8 mouse cellular contexts compared by ENCODE assay signal in the genomic region with DNA sequence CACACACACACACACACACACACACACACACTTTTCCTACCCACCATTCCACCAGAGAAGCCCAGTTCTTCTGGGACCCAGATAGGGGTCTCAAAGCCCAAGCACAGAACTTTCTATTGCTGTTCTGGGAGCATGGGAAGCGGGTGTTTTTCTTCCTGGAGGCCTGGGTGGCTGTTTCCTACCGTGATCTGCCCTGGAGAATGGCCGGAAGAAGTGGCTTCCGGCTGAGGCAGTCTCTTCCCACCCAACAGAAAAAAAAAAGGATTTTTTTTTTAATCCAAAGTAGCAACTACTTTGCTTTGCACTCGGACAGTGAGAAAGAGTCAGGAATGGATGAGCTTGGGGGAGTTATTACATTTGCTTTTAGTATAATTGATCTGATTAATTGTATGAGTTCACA. TPM values are rescaled to one million over a fixed set of nuclear protein-coding genes. Genes with fewer than 3 reads are reported as not detected.
DNase-seq lines count a peak whose midpoint lies in the region; ATAC-seq and TF ChIP-seq lines count a peak whose summit lies in the region.
"Had no signal": no experiment of that assay in that cellular context is flagged by ENCODE, and none has a peak within 500 bp of the region (broad histone marks: within the 10 kb centered on the region; RNA-seq: fewer than 3 reads in every experiment).

No protein-coding gene starts in this region.

- H3K27me3 ChIP-seq in kidney, adult 2 months (replicated peaks; ENCODE audit: control insufficient read depth, insufficient read depth, low read length): no peaks in the 10 kb centered on the region
- H3K27me3 ChIP-seq in heart, embryonic 12.5 days (replicated peaks): no peaks in the 10 kb centered on the region
- no peaks in the 10 kb centered on the region for H3K27me3 ChIP-seq in stomach, embryonic 14.5 days (ENCODE audit: control insufficient read depth, insufficient read depth, low read length)
- H3K27me3 ChIP-seq in hindbrain, embryonic 13.5 days: no peaks in the 10 kb centered on the region
- H3K27me3 ChIP-seq: hindbrain, embryonic 15.5 days had no signal

- DNase-seq in kidney, adult 2 months: peak; percentile 74
- no peak for DNase-seq in kidney, adult 11 months
- DNase-seq in kidney, postnatal 36 days: peak; percentile 60 to 62
- DNase-seq in ovary, postnatal 10 days (ENCODE audit: low spot score): no peak

- ATAC-seq in heart, embryonic 12.5 days (ENCODE audit: insufficient number of reproducible peaks, low FRiP score): no peak
- no peak for ATAC-seq in stomach, embryonic 14.5 days (ENCODE audit: insufficient number of reproducible peaks, insufficient read depth, low FRiP score, low read depth)
- no peak for ATAC-seq in hindbrain, embryonic 13.5 days (ENCODE audit: low FRiP score)

- H3K4me2 ChIP-seq in heart, embryonic 12.5 days: no peak overlapping the region
- H3K4me2 ChIP-seq in stomach, embryonic 14.5 days (replicated peaks; ENCODE audit: low read depth, low read length): no peak overlapping the region
- H3K4me2 ChIP-seq in hindbrain, embryonic 13.5 days: no peak overlapping the region
- H3K4me2 ChIP-seq: hindbrain, embryonic 15.5 days had no signal

- H3K4me1 ChIP-seq in kidney, adult 2 months (ENCODE audit: control insufficient read depth, insufficient read depth, low read length): peaks cover 5% of the 10 kb centered on the region; the same call in 1 of the 2 replicates
- H3K4me1 ChIP-seq in heart, embryonic 12.5 days (replicated peaks): peaks cover 17% of the 10 kb centered on the region
- peaks cover 11% of the 10 kb centered on the region for H3K4me1 ChIP-seq in stomach, embryonic 14.5 days (ENCODE audit: control insufficient read depth, insufficient read depth, low read length)
- H3K4me1 ChIP-seq in hindbrain, embryonic 13.5 days (replicated peaks): peaks cover 5% of the 10 kb centered on the region; the same call in 1 of the 2 replicates

- peak overlapping the region; percentile 86 for H3K27ac ChIP-seq in kidney, adult 2 months (ENCODE audit: insufficient read depth, low read depth, low read length)
- peak overlapping the region; percentile 62 for H3K27ac ChIP-seq in heart, embryonic 12.5 days (ENCODE audit: poor library complexity, severe bottlenecking)
- H3K27ac ChIP-seq in stomach, embryonic 14.5 days (ENCODE audit: low read length): 0 out of 2 replicates have a peak overlapping the region, but pooled peaks have one; percentile 61
- H3K27ac ChIP-seq in hindbrain, embryonic 13.5 days: no peak overlapping the region

- peak overlapping the region; percentile 26; the same call in 1 of the 2 replicates for H3K4me3 ChIP-seq in kidney, adult 2 months (ENCODE audit: insufficient read depth, low read depth, low read length)
- no peak overlapping the region for H3K4me3 ChIP-seq in heart, embryonic 12.5 days
- H3K4me3 ChIP-seq in stomach, embryonic 14.5 days (ENCODE audit: low read depth, low read length): no peak overlapping the region
- no peak overlapping the region for H3K4me3 ChIP-seq in hindbrain, embryonic 13.5 days
- H3K4me3 ChIP-seq: hindbrain, embryonic 15.5 days had no signal

- no peak for TF ChIP-seq CTCF in kidney, adult 2 months (conservative IDR thresholded peaks at IDR 0.05; ENCODE audit: insufficient read depth, insufficient read length, low read depth, low read length)

- TF ChIP-seq POLR2A in kidney, adult 2 months (IDR thresholded peaks at IDR 0.05; ENCODE audit: low read depth, low read length): no peak

- WGBS in kidney, adult 2 months: 64% methylated on average over 5 of the region's 5 CpGs
- 46% methylated on average over 5 of the region's 5 CpGs for WGBS in heart, embryonic 12.5 days
- 67% methylated on average over 5 of the region's 5 CpGs for WGBS in stomach, embryonic 14.5 days
- 80% methylated on average over 5 of the region's 5 CpGs for WGBS in hindbrain, embryonic 13.5 days

- no peaks in the 10 kb centered on the region for H3K9me3 ChIP-seq in heart, embryonic 12.5 days (replicated peaks)
- H3K9me3 ChIP-seq in stomach, embryonic 14.5 days (ENCODE audit: control insufficient read depth, low read depth, low read length): no peaks in the 10 kb centered on the region
- no peaks in the 10 kb centered on the region for H3K9me3 ChIP-seq in hindbrain, embryonic 13.5 days
- H3K9me3 ChIP-seq: hindbrain, embryonic 15.5 days had no signal

- no peak overlapping the region for H3K9ac ChIP-seq in heart, embryonic 12.5 days
- no peak overlapping the region for H3K9ac ChIP-seq in stomach, embryonic 14.5 days (replicated peaks; ENCODE audit: low read depth, low read length)
- H3K9ac ChIP-seq in hindbrain, embryonic 13.5 days: no peak overlapping the region
- H3K9ac ChIP-seq: hindbrain, embryonic 15.5 days had no signal

- H3K36me3 ChIP-seq in kidney, adult 2 months (ENCODE audit: control insufficient read depth, insufficient read depth, low read length): no peaks in the 10 kb centered on the region
- no peaks in the 10 kb centered on the region for H3K36me3 ChIP-seq in heart, embryonic 12.5 days
- no peaks in the 10 kb centered on the region for H3K36me3 ChIP-seq in stomach, embryonic 14.5 days (ENCODE audit: control insufficient read depth, insufficient read depth, low read length)
- no peaks in the 10 kb centered on the region for H3K36me3 ChIP-seq in hindbrain, embryonic 13.5 days
- H3K36me3 ChIP-seq: hindbrain, embryonic 15.5 days had no signal

RNA-seq across cellular contexts. Expression of gene Zfp36l1, which starts 22.3 kb away (rescaled TPM):
- polyA plus RNA-seq in kidney, adult 2 months (2012; rRNA removed): 109 and 111 TPM in 2 replicates
- polyA plus RNA-seq in heart, embryonic 12.5 days (2016; fragmentation: Nextera tagmentation; extraction: Ambion mirVana): 98.4 and 101 TPM in 2 replicates
- polyA plus RNA-seq in stomach, embryonic 14.5 days (2014; fragmentation: Nextera tagmentation; extraction: Ambion mirVana): 228 and 245 TPM in 2 replicates
- 44.6 and 53.1 TPM in 2 replicates for polyA plus RNA-seq in hindbrain, embryonic 13.5 days (2015; fragmentation: Nextera tagmentation; extraction: Ambion mirVana)

Comparison
In these comparisons a context has a peak if more than half of its experiments do, and no peak if none do; other contexts are left out.
1. DNase-seq: peak in kidney, adult 2 months (single experiment) and kidney, postnatal 36 days (2 of 2); none in kidney, adult 11 months (single experiment) and ovary, postnatal 10 days (single experiment).